Mouse (Mus musculus): ENCODE results near the gene Ly6g5b. TPM values are rescaled to one million over a fixed set of nuclear protein-coding genes. Genes with fewer than 3 reads are reported as not detected.

Gene Ly6g5b
- polyA plus RNA-seq, 1 experiment = 0.03 TPM

DNA sequence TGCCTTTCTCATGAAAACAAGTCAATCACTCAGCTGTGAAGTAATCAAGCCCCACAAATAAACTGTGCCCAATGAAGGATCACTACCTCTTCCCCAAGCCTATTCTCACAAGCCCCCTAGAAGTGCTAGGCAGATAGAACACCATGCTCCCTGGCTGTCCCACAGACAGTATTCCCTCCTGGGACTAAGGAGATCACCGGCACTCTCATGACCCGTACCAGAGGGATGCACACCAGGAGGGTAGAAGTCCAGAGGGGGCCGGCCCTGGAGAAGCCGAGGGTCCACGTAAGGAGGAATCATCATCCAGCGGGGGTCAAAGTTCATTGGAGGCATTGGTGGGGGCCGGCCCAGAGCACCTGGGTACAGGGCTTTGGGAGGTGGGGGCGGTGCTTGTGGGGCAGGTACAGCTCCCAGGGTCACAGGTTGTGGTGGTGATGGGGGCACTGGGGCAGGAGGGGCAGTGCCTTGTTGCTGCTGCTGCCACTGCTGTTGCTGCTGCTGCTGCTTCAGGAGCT is 42.5 kb upstream of the Ly6g5b start:
- Histone ChIP-seq H3K27me3 (ENCODE audit: control insufficient read depth) (no peaks in the 10 kb centered on the region), H3K9me3 (ENCODE audit: control insufficient read depth, low read length) (no peaks in the 10 kb centered on the region), H3K36me3 (ENCODE audit: control insufficient read depth) (peaks cover 100% of the 10 kb centered on the region), H3K4me1 (ENCODE audit: control insufficient read depth) (peaks cover 10% of the 10 kb centered on the region), H3K4me3 (replicated peaks) (no peak overlapping the region)
- TF ChIP-seq TAL1 (IDR thresholded peaks at IDR 0.05; ENCODE audit: low read length) (no peak), GATA1 (IDR thresholded peaks at IDR 0.05; ENCODE audit: low read length) (no peak)

DNA sequence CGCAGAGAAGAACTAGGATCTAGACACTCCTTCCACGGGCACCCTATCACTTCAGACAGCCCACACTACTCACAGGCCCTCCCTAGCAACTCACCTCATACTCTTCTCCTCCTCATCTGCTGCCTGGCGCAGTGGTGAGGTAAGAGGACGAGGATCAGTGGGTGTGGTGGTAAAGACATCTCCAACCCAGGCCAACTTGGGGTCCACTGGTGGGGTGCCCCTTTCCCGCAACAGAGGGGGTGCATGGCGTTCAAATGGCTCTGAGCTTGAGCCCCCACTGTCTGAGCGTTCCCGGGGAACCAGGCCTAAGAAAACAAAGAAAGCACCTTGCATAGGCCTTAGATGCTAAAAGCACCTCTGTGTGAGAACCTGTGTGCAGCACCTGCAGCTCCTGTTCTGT is 42.0 kb upstream of the Ly6g5b start:
- Histone ChIP-seq H3K27me3 (ENCODE audit: control insufficient read depth) (no peaks in the 10 kb centered on the region), H3K4me1 (ENCODE audit: control insufficient read depth) (peaks cover 8% of the 10 kb centered on the region), H3K4me3 (replicated peaks) (no peak overlapping the region), H3K9me3 (ENCODE audit: control insufficient read depth, low read length) (no peaks in the 10 kb centered on the region), H3K36me3 (ENCODE audit: control insufficient read depth) (peaks cover 100% of the 10 kb centered on the region)
- TF ChIP-seq TAL1 (IDR thresholded peaks at IDR 0.05; ENCODE audit: low read length) = no peak
- TF ChIP-seq GATA1 (IDR thresholded peaks at IDR 0.05; ENCODE audit: low read length) = no peak

DNA sequence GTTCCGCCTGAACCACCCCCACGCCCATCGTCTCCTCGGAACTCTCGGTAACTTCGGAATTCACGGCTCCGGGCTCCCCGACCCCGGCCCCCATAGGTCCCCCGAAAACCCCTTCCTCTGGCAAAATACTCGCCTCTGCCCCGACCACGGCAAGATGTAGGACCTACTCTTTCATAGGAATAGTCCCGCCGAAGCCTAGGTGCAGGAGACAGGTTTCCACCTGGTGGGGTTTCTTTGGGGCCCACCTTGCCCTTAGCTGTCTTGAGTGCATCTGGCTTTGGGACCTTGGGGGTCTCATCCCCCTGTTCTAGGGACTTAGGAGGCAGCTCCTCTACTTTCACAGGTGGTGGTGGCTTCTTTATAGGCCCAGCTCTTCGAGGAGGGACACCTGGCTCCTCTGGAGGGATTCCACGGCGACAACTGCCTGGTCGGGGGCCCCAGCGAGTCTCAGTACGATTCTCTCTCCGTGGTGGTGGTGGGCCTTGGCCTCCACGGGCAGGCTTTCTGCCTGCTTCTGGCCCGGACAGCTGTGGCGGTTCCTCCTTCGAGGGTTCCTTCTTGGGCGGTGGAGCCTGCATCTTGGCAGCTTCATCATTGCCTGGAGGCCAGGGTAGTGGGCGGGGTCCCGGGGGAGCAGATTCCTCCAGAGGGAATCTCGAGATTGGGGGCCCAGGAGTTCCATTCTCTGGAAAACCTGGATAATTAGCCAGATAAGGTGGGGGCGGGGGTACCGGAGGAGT is 41.4 kb upstream of the Ly6g5b start:
- H3K9me3 ChIP-seq (ENCODE audit: control insufficient read depth, low read length) = no peaks in the 10 kb centered on the region
- H3K4me1 ChIP-seq (ENCODE audit: control insufficient read depth) = peaks cover 6% of the 10 kb centered on the region
- H3K36me3 ChIP-seq (ENCODE audit: control insufficient read depth) = peaks cover 100% of the 10 kb centered on the region
- no peak overlapping the region for H3K4me3 ChIP-seq (replicated peaks)
- TF ChIP-seq TAL1 (IDR thresholded peaks at IDR 0.05; ENCODE audit: low read length) = no peak
- TF ChIP-seq GATA1 (IDR thresholded peaks at IDR 0.05; ENCODE audit: low read length) = no peak
- no peaks in the 10 kb centered on the region for H3K27me3 ChIP-seq (ENCODE audit: control insufficient read depth)

- no peaks in the 10 kb centered on the region for H3K9me3 ChIP-seq (ENCODE audit: control insufficient read depth, low read length)
- peaks cover 13% of the 10 kb centered on the region for H3K4me1 ChIP-seq (ENCODE audit: control insufficient read depth)
- H3K27me3 ChIP-seq (ENCODE audit: control insufficient read depth) = no peaks in the 10 kb centered on the region
- H3K4me3 ChIP-seq (replicated peaks) = no peak overlapping the region
- peaks cover 99% of the 10 kb centered on the region for H3K36me3 ChIP-seq (ENCODE audit: control insufficient read depth)
- TF ChIP-seq GATA1 (IDR thresholded peaks at IDR 0.05; ENCODE audit: low read length) (no peak), TAL1 (IDR thresholded peaks at IDR 0.05; ENCODE audit: low read length) (no peak)
Measured at GRCm38 (mm10) chr17:35155451-35155850, 40.2 kb upstream of the Ly6g5b start.

DNA sequence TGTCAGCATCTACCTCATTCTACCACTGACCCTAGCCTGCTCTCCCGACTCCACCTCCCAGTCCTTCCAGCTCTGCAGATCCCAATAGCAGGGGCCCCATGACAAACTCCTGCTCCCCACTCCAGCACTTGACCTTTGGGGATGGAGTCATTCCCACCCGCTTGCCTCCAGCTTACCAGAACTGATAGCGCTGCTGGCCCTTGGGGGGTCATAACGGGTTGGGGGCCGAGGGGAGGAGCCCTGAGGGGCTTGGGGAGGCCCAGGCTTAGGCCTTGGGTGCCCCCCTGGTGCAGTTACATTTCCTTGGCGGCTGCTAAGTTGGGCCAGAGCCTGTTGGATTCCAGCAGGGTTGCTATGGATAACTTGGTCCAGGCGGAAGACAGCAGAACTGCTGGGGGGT is 39.4 kb upstream of the Ly6g5b start:
- no peak for TF ChIP-seq TAL1 (IDR thresholded peaks at IDR 0.05; ENCODE audit: low read length)
- H3K36me3 ChIP-seq (ENCODE audit: control insufficient read depth) = peaks cover 99% of the 10 kb centered on the region
- no peaks in the 10 kb centered on the region for H3K27me3 ChIP-seq (ENCODE audit: control insufficient read depth)
- no peak overlapping the region for H3K4me3 ChIP-seq (replicated peaks)
- H3K9me3 ChIP-seq (ENCODE audit: control insufficient read depth, low read length) = no peaks in the 10 kb centered on the region
- peaks cover 18% of the 10 kb centered on the region for H3K4me1 ChIP-seq (ENCODE audit: control insufficient read depth)

DNA sequence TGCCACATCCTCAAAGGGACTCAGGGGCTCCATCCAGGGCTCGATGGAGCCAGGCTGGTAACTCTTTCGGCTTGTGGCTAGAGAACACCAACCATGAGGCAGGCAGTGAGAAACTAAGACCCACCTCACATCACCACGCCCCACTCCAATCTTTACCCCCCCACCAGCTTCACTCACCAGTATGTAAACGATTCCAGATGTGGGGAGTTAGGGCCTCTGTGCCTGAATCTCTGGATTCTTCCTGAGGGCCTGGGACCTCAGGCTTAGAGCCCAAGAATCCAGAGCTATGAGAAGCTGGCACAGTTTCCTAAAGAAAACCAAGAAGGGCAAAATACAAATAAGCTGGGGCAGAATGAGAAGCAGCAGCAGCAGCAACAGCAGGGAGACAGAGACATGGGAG is 38.7 kb upstream of the Ly6g5b start:
- no peaks in the 10 kb centered on the region for H3K9me3 ChIP-seq (ENCODE audit: control insufficient read depth, low read length)
- TF ChIP-seq GATA1 (IDR thresholded peaks at IDR 0.05; ENCODE audit: low read length) (no peak), TAL1 (IDR thresholded peaks at IDR 0.05; ENCODE audit: low read length) (no peak)
- H3K4me3 ChIP-seq (replicated peaks) = no peak overlapping the region
- H3K27me3 ChIP-seq (ENCODE audit: control insufficient read depth) = no peaks in the 10 kb centered on the region
- peaks cover 99% of the 10 kb centered on the region for H3K36me3 ChIP-seq (ENCODE audit: control insufficient read depth)
- H3K4me1 ChIP-seq (ENCODE audit: control insufficient read depth) = peaks cover 18% of the 10 kb centered on the region

DNA sequence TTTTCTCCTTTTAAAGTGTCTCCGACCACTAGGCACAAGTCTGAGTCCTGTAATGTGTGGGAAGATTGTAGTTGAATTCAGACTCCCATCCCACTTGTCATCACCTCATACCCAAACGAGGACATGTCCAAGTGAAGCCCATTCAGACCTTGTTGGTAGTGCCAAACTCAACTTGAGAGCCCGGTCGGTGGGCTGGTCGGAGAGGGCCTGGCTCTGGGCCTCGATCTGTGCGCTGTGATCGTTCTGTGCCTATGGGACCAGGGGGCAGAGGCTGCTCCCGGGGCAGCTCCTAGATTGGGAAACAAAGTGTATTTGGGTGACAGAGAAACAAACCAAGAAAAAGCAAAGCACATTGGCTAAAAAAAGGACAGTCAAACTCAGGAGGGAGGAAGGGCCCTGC is 37.8 kb upstream of the Ly6g5b start:
- H3K4me1 ChIP-seq (ENCODE audit: control insufficient read depth) = peaks cover 18% of the 10 kb centered on the region
- H3K4me3 ChIP-seq (replicated peaks) = no peak overlapping the region
- TF ChIP-seq GATA1 (IDR thresholded peaks at IDR 0.05; ENCODE audit: low read length) (no peak), TAL1 (IDR thresholded peaks at IDR 0.05; ENCODE audit: low read length) (no peak)
- H3K27me3 ChIP-seq (ENCODE audit: control insufficient read depth) = no peaks in the 10 kb centered on the region
- H3K36me3 ChIP-seq (ENCODE audit: control insufficient read depth) = peaks cover 99% of the 10 kb centered on the region
- H3K9me3 ChIP-seq (ENCODE audit: control insufficient read depth, low read length) = no peaks in the 10 kb centered on the region

DNA sequence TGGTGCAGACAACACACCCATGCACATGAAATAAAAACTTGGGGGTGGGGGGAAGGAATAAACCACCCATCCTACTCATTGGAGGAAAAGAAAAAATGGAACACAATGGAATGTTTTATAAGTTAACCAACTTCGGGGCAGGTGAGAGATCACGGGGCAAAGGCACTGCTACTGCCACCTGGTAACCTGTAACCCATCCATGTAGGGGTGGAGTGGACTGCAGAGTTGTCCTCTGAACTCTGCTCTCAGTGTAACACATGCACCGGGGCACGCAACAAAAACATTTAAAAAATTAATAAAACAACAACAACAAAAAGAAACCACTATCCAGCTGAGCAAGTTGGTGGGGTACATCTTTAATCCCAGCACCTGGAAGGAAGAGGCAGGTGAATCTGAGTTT is 36.9 kb upstream of the Ly6g5b start:
- no peaks in the 10 kb centered on the region for H3K27me3 ChIP-seq (ENCODE audit: control insufficient read depth)
- H3K4me3 ChIP-seq (replicated peaks) = no peak overlapping the region
- no peaks in the 10 kb centered on the region for H3K9me3 ChIP-seq (ENCODE audit: control insufficient read depth, low read length)
- peaks cover 18% of the 10 kb centered on the region for H3K4me1 ChIP-seq (ENCODE audit: control insufficient read depth)
- TF ChIP-seq TAL1 (IDR thresholded peaks at IDR 0.05; ENCODE audit: low read length) (no peak), GATA1 (IDR thresholded peaks at IDR 0.05; ENCODE audit: low read length) (no peak)
- H3K36me3 ChIP-seq (ENCODE audit: control insufficient read depth) = peaks cover 99% of the 10 kb centered on the region

GRCm38 (mm10) chr17:35147922-35148639 is 32.9 kb upstream of the Ly6g5b start:
- TF ChIP-seq GATA1 (IDR thresholded peaks at IDR 0.05; ENCODE audit: low read length) = no peak
- TF ChIP-seq TAL1 (IDR thresholded peaks at IDR 0.05; ENCODE audit: low read length) = no peak
- Histone ChIP-seq H3K9me3 (ENCODE audit: control insufficient read depth, low read length) (peaks cover 6% of the 10 kb centered on the region), H3K27me3 (ENCODE audit: control insufficient read depth) (no peaks in the 10 kb centered on the region), H3K4me3 (replicated peaks) (no peak overlapping the region), H3K4me1 (ENCODE audit: control insufficient read depth) (peaks cover 18% of the 10 kb centered on the region), H3K36me3 (ENCODE audit: control insufficient read depth) (peaks cover 99% of the 10 kb centered on the region)

All from erythroblast, embryonic 14.5 days (primary cell).